Mouse (Mus musculus) brain, embryonic 14.5 days (tissue): ENCODE measurements around the gene Gimap4.

Experiments used
- CTCF ChIP-seq: fragments of 200-500 bp; IDR thresholded peaks from 2 replicates; pipeline ENCODE4 v1.5.1; 2012; ENCODE audit warnings: inconsistent platforms, mild to moderate bottlenecking, moderate library complexity, borderline replicate concordance; ENCODE audit not compliant: insufficient read depth, insufficient read length; ENCODE audit errors: extremely low read depth
- POLR2A ChIP-seq: fragments of 200-500 bp; IDR thresholded peaks from 2 replicates; pipeline ENCODE4 v1.6.1; 2012; ENCODE audit warnings: mild to moderate bottlenecking, inconsistent platforms, borderline replicate concordance; ENCODE audit not compliant: poor library complexity, insufficient read depth, insufficient read length, severe bottlenecking; ENCODE audit errors: extremely low read depth

- TF ChIP-seq CTCF (no peak), POLR2A (no peak)
Measured at GRCm38 (mm10) chr6:48698888-48699287, 14.5 kb downstream of the Gimap4 start.
